Mouse (Mus musculus): Measurements from ENCODE around the gene Ppm1a. TPM values are rescaled to one million over a fixed set of nuclear protein-coding genes. Genes with fewer than 3 reads are reported as not detected.

Ppm1a gene
- total RNA-seq, 2 experiments from 2014 or later: 317 to 347 TPM

- DNase-seq (ENCODE audit: low spot score in 2 of 2): no peak
- intact Hi-C loops (cut with DNase I): no loop called here
These were observed 35.3 kb downstream of the Ppm1a start for GRCm38 (mm10) chr12:72792320-72793091.

GRCm38 (mm10) chr12:72793983-72794382, 36.7 kb downstream of the Ppm1a start:
- DNase-seq (ENCODE audit: low spot score in 2 of 2): no peak
- intact Hi-C loops (cut with DNase I): no loop called here

GRCm38 (mm10) chr12:72809798-72810197, 52.5 kb downstream of the Ppm1a start:
- DNase-seq (ENCODE audit: low spot score in 2 of 2): no peak
- intact Hi-C loops (cut with DNase I): no loop called here

- intact Hi-C loops (cut with DNase I): no loop called here
- no peak for DNase-seq (ENCODE audit: low spot score in 2 of 2)
These were observed 54.3 kb downstream of the Ppm1a start for GRCm38 (mm10) chr12:72811588-72811987.

GRCm38 (mm10) chr12:72820940-72821431, 63.7 kb downstream of the Ppm1a start:
- intact Hi-C loops (cut with DNase I): no loop called here
- peak; percentile 18 to 24 for DNase-seq (ENCODE audit: low spot score in 2 of 2)

GRCm38 (mm10) chr12:72821589-72821988, 64.3 kb downstream of the Ppm1a start:
- intact Hi-C loops (cut with DNase I): no loop called here
- DNase-seq (ENCODE audit: low spot score in 2 of 2): no peak

GRCm38 (mm10) chr12:72825656-72826055, 68.4 kb downstream of the Ppm1a start:
- no peak for DNase-seq (ENCODE audit: low spot score in 2 of 2)
- intact Hi-C loops (cut with DNase I): no loop called here

- no peak for DNase-seq (ENCODE audit: low spot score in 2 of 2)
- intact Hi-C loops (cut with DNase I): no loop called here
These were observed 71.7 kb downstream of the Ppm1a start for GRCm38 (mm10) chr12:72828846-72829556.

- no peak for DNase-seq (ENCODE audit: low spot score in 2 of 2)
- intact Hi-C loops (cut with DNase I): loop anchor here (2.0 kb wide), 1 partner anchor 69 kb away; no protein-coding TSS in a partner anchor
These were observed 72.5 kb downstream of the Ppm1a start for GRCm38 (mm10) chr12:72829777-72830176.

- intact Hi-C loops (cut with DNase I): loop anchor here (2.0 kb wide), 1 partner anchor 70 kb away; no protein-coding TSS in a partner anchor
- no peak for DNase-seq (ENCODE audit: low spot score in 2 of 2)
These were observed 73.1 kb downstream of the Ppm1a start for GRCm38 (mm10) chr12:72830317-72830716.

- DNase-seq (ENCODE audit: low spot score in 2 of 2): peak; percentile 82 to 87
- intact Hi-C loops (cut with DNase I): loop anchor here (2.0 kb wide), 1 partner anchor 71 kb away; no protein-coding TSS in a partner anchor
These were observed 74.6 kb downstream of the Ppm1a start for GRCm38 (mm10) chr12:72831711-72832432.

GRCm38 (mm10) chr12:72834773-72835517, 77.7 kb downstream of the Ppm1a start:
- intact Hi-C loops (cut with DNase I): no loop called here

GRCm38 (mm10) chr12:72835518-72836015, 78.3 kb downstream of the Ppm1a start:
- DNase-seq (ENCODE audit: low spot score in 2 of 2): no peak
- intact Hi-C loops (cut with DNase I): no loop called here

More at GRCm38 (mm10) chr12:72834773-72835517, 77.7 kb downstream of the Ppm1a start:
- DNase-seq (ENCODE audit: low spot score in 2 of 2): no peak

- intact Hi-C loops (cut with DNase I): no loop called here
- no peak for DNase-seq (ENCODE audit: low spot score in 2 of 2)
These were observed 80.0 kb downstream of the Ppm1a start for GRCm38 (mm10) chr12:72837302-72837701.

GRCm38 (mm10) chr12:72841500-72841899, 84.2 kb downstream of the Ppm1a start:
- no peak for DNase-seq (ENCODE audit: low spot score in 2 of 2)
- intact Hi-C loops (cut with DNase I): no loop called here

GRCm38 (mm10) chr12:72843135-72843534, 85.9 kb downstream of the Ppm1a start:
- DNase-seq (ENCODE audit: low spot score in 2 of 2): no peak
- intact Hi-C loops (cut with DNase I): no loop called here

- intact Hi-C loops (cut with DNase I): no loop called here
- DNase-seq (ENCODE audit: low spot score in 2 of 2): no peak
These were observed 86.3 kb downstream of the Ppm1a start for GRCm38 (mm10) chr12:72843555-72843954.

GRCm38 (mm10) chr12:72843973-72844620, 86.8 kb downstream of the Ppm1a start:
- intact Hi-C loops (cut with DNase I): no loop called here
- no peak for DNase-seq (ENCODE audit: low spot score in 2 of 2)

GRCm38 (mm10) chr12:72845946-72846345, 88.7 kb downstream of the Ppm1a start:
- intact Hi-C loops (cut with DNase I): no loop called here
- no peak for DNase-seq (ENCODE audit: low spot score in 2 of 2)

Data from left cerebral cortex, postnatal 36 days (tissue).